Mouse (Mus musculus) testis, adult 2 months (tissue): ENCODE measurements around the gene Ei24. TPM values are rescaled to one million over a fixed set of nuclear protein-coding genes. Genes with fewer than 3 reads are reported as not detected.

Experiments
- H3K27ac ChIP-seq: fragments of 200-500 bp; 2 replicates; pipeline ENCODE4 v1.5.1; 2012; ENCODE audit warnings: low read depth, low read length; ENCODE audit not compliant: control insufficient read depth, insufficient read depth
- H3K27me3 ChIP-seq: fragments of 200-500 bp; 2 replicates; pipeline ENCODE4 v1.6.1; 2012; ENCODE audit warnings: mild to moderate bottlenecking, low read length, moderate library complexity; ENCODE audit not compliant: control insufficient read depth, insufficient read depth
- H3K36me3 ChIP-seq: fragments of 200-500 bp; 2 replicates; pipeline ENCODE4 v1.6.1; 2012; ENCODE audit warnings: mild to moderate bottlenecking, low read length; ENCODE audit not compliant: control insufficient read depth, insufficient read depth
- H3K4me1 ChIP-seq: fragments of 200-500 bp; 2 replicates; pipeline ENCODE4 v1.6.1; 2012; ENCODE audit warnings: low read length; ENCODE audit not compliant: control insufficient read depth, insufficient read depth
- H3K4me3 ChIP-seq: fragments of 200-500 bp; 2 replicates; pipeline ENCODE4 v1.5.1; 2012; ENCODE audit warnings: low read depth, mild to moderate bottlenecking, low read length, moderate library complexity, mixed read lengths; ENCODE audit not compliant: control insufficient read depth
- CTCF ChIP-seq: fragments of 200-500 bp; IDR thresholded peaks from 2 replicates; pipeline ENCODE4 v1.5.1; 2012; ENCODE audit warnings: low read depth, mild to moderate bottlenecking, inconsistent platforms, low read length, moderate library complexity; ENCODE audit not compliant: control insufficient read depth, insufficient read depth, insufficient replicate concordance
- POLR2A ChIP-seq: fragments of 200-500 bp; IDR thresholded peaks from 2 replicates; pipeline ENCODE4 v1.6.1; 2012; ENCODE audit warnings: low read depth, mild to moderate bottlenecking, inconsistent platforms, low read length, moderate library complexity; ENCODE audit not compliant: control insufficient read depth
- polyA plus RNA-seq: library from polyadenylated mRNA; depleted of rRNA; stranded (reverse); fragments of >200 nt; gene quantifications from 2 replicates; pipeline ENCODE4 v1.2.3, GENCODE M21; 2012; rRNA removed

Gene Ei24
- polyA plus RNA-seq, 1 experiment: 19.8 TPM

GRCm38 (mm10) chr9:36783921-36784320 is 13.3 kb downstream of the Ei24 start:
- no peaks in the 10 kb centered on the region for H3K4me1 ChIP-seq
- no peaks in the 10 kb centered on the region for H3K27me3 ChIP-seq
- H3K36me3 ChIP-seq: no peaks in the 10 kb centered on the region
- H3K27ac ChIP-seq: no peak overlapping the region
- TF ChIP-seq CTCF (no peak), POLR2A (no peak)
- H3K4me3 ChIP-seq: no peak overlapping the region

DNA sequence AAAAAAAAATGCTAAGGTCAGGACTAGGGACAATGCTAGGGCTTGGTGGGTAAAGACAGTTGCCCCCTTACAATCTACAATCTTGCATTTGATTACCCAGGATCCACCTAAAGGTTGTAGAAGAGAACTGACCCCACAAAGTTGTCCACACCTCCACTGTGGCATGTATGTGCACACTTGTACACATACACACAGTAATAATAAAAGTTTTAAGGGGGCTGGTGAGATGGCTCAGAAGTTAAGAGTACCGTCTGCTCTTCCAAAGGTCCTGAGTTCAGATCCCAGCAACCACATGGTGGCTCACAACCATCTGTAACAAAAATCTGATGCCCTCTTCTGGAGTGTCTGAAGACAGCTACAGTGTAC is 28.2 kb downstream of the Ei24 start:
- H3K4me3 ChIP-seq: no peak overlapping the region; the same call in 1 of the 2 replicates
- H3K36me3 ChIP-seq: no peaks in the 10 kb centered on the region
- peaks cover 2% of the 10 kb centered on the region; the same call in 1 of the 2 replicates for H3K4me1 ChIP-seq
- TF ChIP-seq CTCF: no peak
- TF ChIP-seq POLR2A: no peak
- H3K27me3 ChIP-seq: no peaks in the 10 kb centered on the region
- H3K27ac ChIP-seq: 0 out of 2 replicates have a peak overlapping the region, but pooled peaks have one; percentile 13

DNA sequence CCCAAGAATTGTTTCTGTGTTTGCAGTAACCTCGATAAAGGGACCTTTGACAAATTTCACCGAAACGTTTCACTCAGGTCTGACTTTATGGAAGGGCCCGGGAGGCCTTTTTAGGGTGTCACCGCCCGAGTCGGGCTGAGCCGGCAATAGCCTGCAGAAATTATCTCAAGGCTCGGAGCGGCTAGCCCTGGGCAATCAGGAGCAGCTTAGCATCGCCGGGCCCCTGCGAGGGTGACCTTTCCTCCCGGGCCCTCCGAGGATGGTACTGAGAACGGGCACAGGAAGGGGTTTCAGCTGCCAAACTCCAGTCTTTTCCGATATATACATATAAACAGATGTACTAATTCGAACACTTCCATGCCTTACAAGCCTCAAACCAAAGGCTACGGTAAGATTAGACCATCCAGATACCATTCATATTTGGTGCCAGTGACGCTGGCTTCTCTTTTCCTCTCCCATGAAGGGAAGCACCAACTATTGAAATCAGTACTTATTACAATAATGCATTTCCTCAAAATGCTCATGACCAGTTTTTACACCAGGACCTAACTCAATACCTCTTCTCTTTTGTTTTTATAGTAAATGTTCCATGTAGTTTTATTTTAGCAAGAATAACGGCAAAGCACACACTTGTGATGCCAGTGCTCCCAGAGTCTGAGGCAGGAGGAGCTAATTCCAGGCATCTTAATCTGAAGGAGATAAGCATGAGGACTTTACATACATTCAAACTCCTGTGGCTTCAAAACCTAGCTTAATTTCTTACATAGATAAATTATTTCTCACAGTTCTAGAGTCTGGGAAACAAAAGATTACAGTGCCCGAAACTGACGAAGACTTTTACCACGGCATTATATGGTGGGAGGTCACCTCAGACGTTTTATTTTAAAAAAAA is 28.8 kb downstream of the Ei24 start:
- no peak for TF ChIP-seq CTCF
- TF ChIP-seq POLR2A: no peak
- peaks cover 2% of the 10 kb centered on the region; the same call in 1 of the 2 replicates for H3K4me1 ChIP-seq
- H3K4me3 ChIP-seq: peak overlapping the region; percentile 86
- H3K36me3 ChIP-seq: no peaks in the 10 kb centered on the region
- H3K27me3 ChIP-seq: no peaks in the 10 kb centered on the region
- H3K27ac ChIP-seq: peak overlapping the region; percentile 92

GRCm38 (mm10) chr9:36767203-36768143 is 29.7 kb downstream of the Ei24 start, which contains the start of gene Stt3a:
Gene Stt3a (minus strand): TSS chr9:36767679.
- Histone ChIP-seq H3K36me3 (no peaks in the 10 kb centered on the region), H3K4me3 (peak within 1 kb of the TSS; percentile 86), H3K4me1 (peaks cover 2% of the 10 kb centered on the region; the same call in 1 of the 2 replicates), H3K27me3 (no peaks in the 10 kb centered on the region), H3K27ac (peak within 1 kb of the TSS; percentile 92)
- peak; percentile 75 for TF ChIP-seq POLR2A
- no peak for TF ChIP-seq CTCF

GRCm38 (mm10) chr9:36764378-36764777 is 32.8 kb downstream of the Ei24 start:
- no peak overlapping the region for H3K27ac ChIP-seq
- no peaks in the 10 kb centered on the region; the same call in 1 of the 2 replicates for H3K36me3 ChIP-seq

More at GRCm38 (mm10) chr9:36764378-36764777, 32.8 kb downstream of the Ei24 start:
- Histone ChIP-seq H3K27me3 (no peaks in the 10 kb centered on the region), H3K4me3 (no peak overlapping the region), H3K4me1 (peaks cover 2% of the 10 kb centered on the region; the same call in 1 of the 2 replicates)
- TF ChIP-seq CTCF (no peak), POLR2A (no peak)

Other genes starting within 250 kb of the Ei24 start
- not detected in 2 replicates for gene Gm17689, start 214.8 kb downstream of the Ei24 start, polyA plus RNA-seq
- 0.37 TPM in 1 of 2 replicates, not detected in the other for gene A630095E13Rik, start 154.0 kb downstream of the Ei24 start, polyA plus RNA-seq
- 368 and 566 TPM in 2 replicates for gene Acrv1, start 104.2 kb downstream of the Ei24 start, polyA plus RNA-seq
- gene Chek1, start 70.3 kb downstream of the Ei24 start, polyA plus RNA-seq: 6.6 and 7.2 TPM in 2 replicates
- 159 and 247 TPM in 2 replicates for gene Stt3a, start 29.7 kb downstream of the Ei24 start, polyA plus RNA-seq
- 5.7 and 7.0 TPM in 2 replicates for gene Fez1, start 24.5 kb upstream of the Ei24 start, polyA plus RNA-seq